Mouse (Mus musculus) spleen, adult 18-20 months (tissue): ENCODE measurements around the gene Arl5c.
A peak's percentile ranks its signal among the peaks of the same experiment; 100 is the strongest.

Source experiments
- DNase-seq, 2 experiments: peaks; one replicate each; pipeline ENCODE4 v3.0.0; 2022; ENCODE audit warnings: mixed read lengths in 2 of 2

The Arl5c gene

GRCm38 (mm10) chr11:97988530-97989096, 7.4 kb downstream of the Arl5c start:
- DNase-seq: peak; percentile 81 to 88

- DNase-seq: peak; percentile 89 to 95
Observed at GRCm38 (mm10) chr11:97987551-97988526, 8.1 kb downstream of the Arl5c start.

GRCm38 (mm10) chr11:97986738-97987465, 9.1 kb downstream of the Arl5c start:
- no peak for DNase-seq

GRCm38 (mm10) chr11:97985727-97986677, 10.0 kb downstream of the Arl5c start, which contains the start of gene Plxdc1:
Plxdc1 (minus strand) TSS chr11:97986444.
- DNase-seq: peak in 1 of 2 experiments; percentile 53

GRCm38 (mm10) chr11:97983983-97984382, 12.0 kb downstream of the Arl5c start:
- DNase-seq: no peak

- no peak for DNase-seq
Observed at GRCm38 (mm10) chr11:97983506-97983905, 12.5 kb downstream of the Arl5c start.

- DNase-seq: no peak
Observed at GRCm38 (mm10) chr11:97982721-97983120, 13.3 kb downstream of the Arl5c start.

- DNase-seq: no peak
Observed at GRCm38 (mm10) chr11:97980531-97980966, 15.4 kb downstream of the Arl5c start.

GRCm38 (mm10) chr11:97979824-97980495, 16.0 kb downstream of the Arl5c start:
- DNase-seq: no peak

GRCm38 (mm10) chr11:97978392-97978791, 17.6 kb downstream of the Arl5c start:
- no peak for DNase-seq

GRCm38 (mm10) chr11:97977797-97978196, 18.2 kb downstream of the Arl5c start:
- DNase-seq: no peak

- DNase-seq: no peak
Observed at GRCm38 (mm10) chr11:97974746-97975145, 21.2 kb downstream of the Arl5c start.

GRCm38 (mm10) chr11:97974141-97974540, 21.8 kb downstream of the Arl5c start:
- no peak for DNase-seq

- no peak for DNase-seq
Observed at GRCm38 (mm10) chr11:97972434-97972833, 23.5 kb downstream of the Arl5c start.

GRCm38 (mm10) chr11:97971232-97971631, 24.7 kb downstream of the Arl5c start:
- no peak for DNase-seq

GRCm38 (mm10) chr11:97970771-97971170, 25.2 kb downstream of the Arl5c start:
- DNase-seq: no peak

GRCm38 (mm10) chr11:97968385-97968784, 27.6 kb downstream of the Arl5c start:
- DNase-seq: no peak

- DNase-seq: no peak
Observed at GRCm38 (mm10) chr11:97967114-97967513, 28.9 kb downstream of the Arl5c start.

GRCm38 (mm10) chr11:97960907-97961306, 35.1 kb downstream of the Arl5c start:
- peak in 1 of 2 experiments; percentile 25 for DNase-seq

- DNase-seq: no peak
Observed at GRCm38 (mm10) chr11:97959300-97959680, 36.7 kb downstream of the Arl5c start.

GRCm38 (mm10) chr11:97958641-97959299, 37.2 kb downstream of the Arl5c start:
- DNase-seq: no peak
